ENCODE assay signal across 8 mouse cellular contexts in genomic region chr9:48744916-48745315, GRCm38 (mm10).
DNase-seq lines count a peak whose midpoint lies in the region; ATAC-seq and TF ChIP-seq lines count a peak whose summit lies in the region.

No protein-coding gene starts in this region.

- H3K4me3 ChIP-seq in limb, embryonic 15.5 days = no peak overlapping the region
- no peak overlapping the region for H3K4me3 ChIP-seq in limb, embryonic 10.5 days
- no peak overlapping the region for H3K4me3 ChIP-seq in lung, embryonic 14.5 days (ENCODE audit: low read depth, low read length)
- H3K4me3 ChIP-seq in midbrain, embryonic 10.5 days = no peak overlapping the region
- H3K4me3 ChIP-seq in midbrain, embryonic 16.5 days (ENCODE audit: low read depth, low read length) = no peak overlapping the region

- ATAC-seq in limb, embryonic 15.5 days (ENCODE audit: insufficient number of reproducible peaks, low FRiP score, low TSS enrichment, low read depth) = no peak
- no peak for ATAC-seq in lung, embryonic 14.5 days (ENCODE audit: insufficient read depth)
- ATAC-seq in midbrain, embryonic 16.5 days = no peak

- H3K9me3 ChIP-seq in limb, embryonic 15.5 days = no peaks in the 10 kb centered on the region
- H3K9me3 ChIP-seq in limb, embryonic 10.5 days (replicated peaks) = no peaks in the 10 kb centered on the region
- no peaks in the 10 kb centered on the region for H3K9me3 ChIP-seq in lung, embryonic 14.5 days (ENCODE audit: low read depth, low read length)
- no peaks in the 10 kb centered on the region for H3K9me3 ChIP-seq in midbrain, embryonic 10.5 days (replicated peaks)
- H3K9me3 ChIP-seq in midbrain, embryonic 16.5 days (replicated peaks; ENCODE audit: control insufficient read depth, low read length, poor library complexity, severe bottlenecking) = 0 out of 2 replicates have a peak, but pooled peaks cover 2% of the 10 kb centered on the region

- no peak overlapping the region for H3K9ac ChIP-seq in limb, embryonic 15.5 days
- no peak overlapping the region for H3K9ac ChIP-seq in lung, embryonic 14.5 days
- H3K9ac ChIP-seq in midbrain, embryonic 16.5 days (ENCODE audit: low read depth, low read length) = no peak overlapping the region

- H3K27me3 ChIP-seq in limb, embryonic 15.5 days = peaks cover 13% of the 10 kb centered on the region
- peaks cover 8% of the 10 kb centered on the region; the same call in 1 of the 2 replicates for H3K27me3 ChIP-seq in limb, embryonic 10.5 days (ENCODE audit: low read depth, poor library complexity, severe bottlenecking)
- 0 out of 2 replicates have a peak, but pooled peaks cover 6% of the 10 kb centered on the region for H3K27me3 ChIP-seq in lung, embryonic 14.5 days (ENCODE audit: insufficient read depth, low read length)
- H3K27me3 ChIP-seq in midbrain, embryonic 10.5 days (ENCODE audit: low read depth, poor library complexity, severe bottlenecking) = no peaks in the 10 kb centered on the region
- H3K27me3 ChIP-seq in midbrain, embryonic 16.5 days (ENCODE audit: control insufficient read depth, insufficient read depth, low read depth, low read length) = no peaks in the 10 kb centered on the region

- no peak overlapping the region for H3K4me2 ChIP-seq in limb, embryonic 15.5 days
- H3K4me2 ChIP-seq in lung, embryonic 14.5 days = no peak overlapping the region
- H3K4me2 ChIP-seq in midbrain, embryonic 16.5 days (ENCODE audit: low read length) = no peak overlapping the region

- no peak for TF ChIP-seq CTCF in lung, embryonic 14.5 days (IDR thresholded peaks at IDR 0.05; ENCODE audit: low read depth)

- no peaks in the 10 kb centered on the region for H3K36me3 ChIP-seq in limb, embryonic 15.5 days
- H3K36me3 ChIP-seq in limb, embryonic 10.5 days = peaks cover 19% of the 10 kb centered on the region
- H3K36me3 ChIP-seq in lung, embryonic 14.5 days (ENCODE audit: insufficient read depth) = no peaks in the 10 kb centered on the region
- peaks cover 38% of the 10 kb centered on the region for H3K36me3 ChIP-seq in midbrain, embryonic 10.5 days
- H3K36me3 ChIP-seq in midbrain, embryonic 16.5 days (ENCODE audit: control insufficient read depth, insufficient read depth, low read length) = no peaks in the 10 kb centered on the region

- peak overlapping the region; percentile 57 for H3K27ac ChIP-seq in limb, embryonic 15.5 days
- H3K27ac ChIP-seq in limb, embryonic 10.5 days = no peak overlapping the region
- no peak overlapping the region for H3K27ac ChIP-seq in lung, embryonic 14.5 days (ENCODE audit: low read depth)
- H3K27ac ChIP-seq in midbrain, embryonic 10.5 days (replicated peaks) = no peak overlapping the region
- H3K27ac ChIP-seq in midbrain, embryonic 16.5 days (ENCODE audit: low read length) = no peak overlapping the region

- no peak for DNase-seq in limb, embryonic 10.5 days (ENCODE audit: low spot score)
- peak; percentile 81 for DNase-seq in gonadal fat pad, adult 2 months (ENCODE audit: low read depth)
- peak; percentile 63 for DNase-seq in lung, embryonic 14.5 days
- DNase-seq in urinary bladder, postnatal 36 days (ENCODE audit: low spot score in 2 of 2) = peak; percentile 84 to 93
- DNase-seq in midbrain, embryonic 10.5 days (ENCODE audit: low spot score) = no peak
- DNase-seq in B cell, adult 2 months = no peak

- H3K4me1 ChIP-seq in limb, embryonic 15.5 days = peaks cover 17% of the 10 kb centered on the region
- H3K4me1 ChIP-seq in limb, embryonic 10.5 days = peaks cover 33% of the 10 kb centered on the region
- H3K4me1 ChIP-seq in lung, embryonic 14.5 days (ENCODE audit: insufficient read depth) = peaks cover 20% of the 10 kb centered on the region
- H3K4me1 ChIP-seq in midbrain, embryonic 10.5 days = peaks cover 41% of the 10 kb centered on the region
- H3K4me1 ChIP-seq in midbrain, embryonic 16.5 days (ENCODE audit: control insufficient read depth, insufficient read depth, low read length) = peaks cover 23% of the 10 kb centered on the region

- 66% methylated on average over 13 of the region's 13 CpGs for WGBS in limb, embryonic 15.5 days
- whole genome bisulfite sequencing in limb, embryonic 10.5 days = 88% methylated on average over 13 of the region's 13 CpGs
- 49% methylated on average over 13 of the region's 13 CpGs for WGBS in lung, embryonic 14.5 days
- WGBS in midbrain, embryonic 10.5 days = 88% methylated on average over 13 of the region's 13 CpGs
- 90% methylated on average over 13 of the region's 13 CpGs for WGBS in midbrain, embryonic 16.5 days

Comparison
In these comparisons a context has a peak if more than half of its experiments do, and no peak if none do; other contexts are left out.
1. DNase-seq: peak in gonadal fat pad, adult 2 months (single experiment), lung, embryonic 14.5 days (single experiment) and urinary bladder, postnatal 36 days (2 of 2); none in limb, embryonic 10.5 days (single experiment), midbrain, embryonic 10.5 days (single experiment) and B cell, adult 2 months (0 of 2).